Mouse (Mus musculus) cerebellum, adult 18-20 months (tissue): ENCODE data around the gene Bcor.

Experiments used
- DNase-seq, 2 experiments: peaks; one replicate each; pipeline ENCODE4 v3.0.0; 2021

Gene Bcor

GRCm38 (mm10) chrX:12126408-12127105, 33.6 kb downstream of the Bcor start:
- DNase-seq: no peak

- DNase-seq: no peak
These were observed 35.6 kb downstream of the Bcor start for GRCm38 (mm10) chrX:12124571-12124970.

GRCm38 (mm10) chrX:12123687-12124087, 36.5 kb downstream of the Bcor start:
- DNase-seq: no peak

- DNase-seq: no peak
These were observed 37.4 kb downstream of the Bcor start for GRCm38 (mm10) chrX:12122594-12123331.

GRCm38 (mm10) chrX:12119476-12119875, 40.7 kb downstream of the Bcor start:
- no peak for DNase-seq

- DNase-seq: no peak
These were observed 44.0 kb downstream of the Bcor start for GRCm38 (mm10) chrX:12116128-12116527.

GRCm38 (mm10) chrX:12112166-12112565, 48.0 kb downstream of the Bcor start:
- DNase-seq: no peak

- no peak for DNase-seq
These were observed 49.6 kb downstream of the Bcor start for GRCm38 (mm10) chrX:12110518-12110917.

GRCm38 (mm10) chrX:12105358-12105757, 54.8 kb downstream of the Bcor start:
- DNase-seq: no peak

GRCm38 (mm10) chrX:12096783-12097526, 63.2 kb downstream of the Bcor start:
- no peak for DNase-seq

GRCm38 (mm10) chrX:12093371-12093770, 66.8 kb downstream of the Bcor start:
- DNase-seq: no peak

- DNase-seq: peak; percentile 23 to 52
These were observed 68.6 kb downstream of the Bcor start for GRCm38 (mm10) chrX:12091431-12092061.

GRCm38 (mm10) chrX:12090871-12091404, 69.2 kb downstream of the Bcor start:
- peak; percentile 63 to 77 for DNase-seq

- peak in 1 of 2 experiments; percentile 41 for DNase-seq
These were observed 69.8 kb downstream of the Bcor start for GRCm38 (mm10) chrX:12090151-12090870.

GRCm38 (mm10) chrX:12089353-12090081, 70.6 kb downstream of the Bcor start:
- DNase-seq: peak; percentile 23 to 50

GRCm38 (mm10) chrX:12089027-12089340, 71.2 kb downstream of the Bcor start:
- DNase-seq: no peak

GRCm38 (mm10) chrX:12088301-12089026, 71.7 kb downstream of the Bcor start:
- DNase-seq: peak; percentile 48 to 67

GRCm38 (mm10) chrX:12087511-12088300, 72.4 kb downstream of the Bcor start:
- DNase-seq: peak in 1 of 2 experiments; percentile 21

- peak in 1 of 2 experiments; percentile 53 for DNase-seq
These were observed 73.3 kb downstream of the Bcor start for GRCm38 (mm10) chrX:12086674-12087510.
